Mouse (Mus musculus) CD4-positive helper T cell, adult 2 months (primary cell): ENCODE measurements around the gene Nhej1.

Source experiments
- DNase-seq: peaks from one replicate; pipeline ENCODE4 v3.0.0-alpha.2; 2012; ENCODE audit warnings: low read depth, missing footprints, low spot score

Gene Nhej1

DNA sequence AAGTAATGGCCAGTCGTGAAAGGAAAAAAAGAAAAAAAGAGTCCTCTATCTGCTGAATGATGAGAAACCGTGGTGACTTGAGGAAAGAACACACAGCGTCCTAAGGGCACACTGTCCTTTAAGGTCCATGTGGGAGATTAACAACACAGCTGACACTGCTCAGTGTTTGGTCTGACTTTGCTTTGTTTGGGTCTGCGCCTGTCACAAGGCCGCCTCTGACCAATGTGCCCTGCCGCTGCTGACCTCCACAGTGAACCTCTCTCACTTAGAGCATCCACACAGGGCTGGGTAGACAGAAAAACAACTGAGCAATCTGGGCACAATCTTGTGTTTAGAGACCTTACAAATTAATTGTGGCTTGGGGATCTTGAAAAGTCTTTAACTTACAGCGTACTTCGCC is 148.0 kb downstream of the Nhej1 start:
- DNase-seq: no peak

DNA sequence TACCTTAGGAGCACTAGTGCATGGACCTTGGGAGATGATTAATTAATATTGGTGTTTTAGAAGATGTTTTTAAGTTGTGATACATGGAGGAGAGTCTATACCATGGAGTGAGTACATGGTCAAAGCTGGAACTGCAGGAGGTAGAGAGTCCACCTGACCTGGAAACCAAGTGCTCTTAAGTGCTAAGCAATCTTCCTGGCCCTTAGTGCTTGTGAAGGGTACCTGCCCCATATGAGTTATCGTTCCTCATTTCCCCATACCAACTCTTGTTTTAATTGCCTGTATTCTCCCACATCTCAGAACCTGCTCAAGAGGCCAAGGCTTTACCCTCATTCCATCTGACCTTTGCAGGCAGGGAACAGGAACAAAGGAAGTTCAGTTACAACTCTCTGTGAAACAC is 149.1 kb downstream of the Nhej1 start:
- DNase-seq: no peak

DNA sequence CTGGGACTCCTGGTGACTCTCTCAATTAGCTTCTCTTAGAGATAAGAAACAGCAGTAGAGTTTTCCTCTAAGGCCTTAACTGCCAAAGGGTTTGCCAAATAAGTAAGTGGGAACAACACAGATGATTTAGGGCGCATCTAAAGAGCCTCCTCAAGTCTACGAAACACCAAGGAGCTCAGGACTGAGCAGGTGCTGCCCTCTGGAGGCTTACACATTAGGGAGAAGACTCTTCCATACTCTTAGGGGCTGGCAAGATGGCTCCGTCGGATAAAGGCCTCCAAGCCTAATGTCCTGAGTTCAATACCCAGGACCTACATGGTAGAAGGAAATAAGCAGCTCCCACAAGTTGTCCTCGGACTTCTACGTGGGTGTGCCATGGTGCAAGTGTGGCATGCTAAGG is 151.4 kb downstream of the Nhej1 start:
- DNase-seq: no peak

DNA sequence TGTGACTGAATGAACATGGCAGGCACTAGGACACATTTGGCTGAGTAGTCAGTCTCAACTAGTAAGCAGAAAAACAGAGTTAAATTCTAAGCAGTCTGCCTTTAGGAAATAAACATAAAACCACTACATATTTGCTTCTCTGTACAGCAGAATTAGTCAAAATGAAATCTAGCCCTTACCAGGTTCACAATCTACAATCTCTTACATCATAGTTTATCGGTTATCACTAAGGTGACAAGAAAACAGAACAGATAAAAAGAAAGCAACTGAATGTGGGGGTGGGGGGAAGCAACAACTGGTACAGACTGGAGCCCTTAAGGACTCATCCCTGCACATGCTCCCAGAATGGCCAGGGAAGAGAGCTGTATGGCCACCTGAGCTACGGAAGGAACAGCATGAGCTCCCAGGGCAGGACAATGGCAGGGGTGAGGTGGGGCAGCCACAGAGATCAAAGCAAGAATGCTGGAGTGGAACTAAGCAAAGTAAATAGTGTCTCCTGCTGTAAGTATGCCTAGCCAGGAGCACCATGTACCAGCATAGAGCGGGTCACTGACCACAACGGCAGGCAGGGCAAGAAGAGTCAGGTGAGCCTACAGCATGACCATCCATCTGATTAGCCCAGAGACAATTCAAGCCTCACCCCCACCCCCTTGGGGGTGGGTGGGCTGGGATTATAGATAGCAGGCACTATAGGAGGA is 153.5 kb downstream of the Nhej1 start:
- DNase-seq: peak; percentile 23

DNA sequence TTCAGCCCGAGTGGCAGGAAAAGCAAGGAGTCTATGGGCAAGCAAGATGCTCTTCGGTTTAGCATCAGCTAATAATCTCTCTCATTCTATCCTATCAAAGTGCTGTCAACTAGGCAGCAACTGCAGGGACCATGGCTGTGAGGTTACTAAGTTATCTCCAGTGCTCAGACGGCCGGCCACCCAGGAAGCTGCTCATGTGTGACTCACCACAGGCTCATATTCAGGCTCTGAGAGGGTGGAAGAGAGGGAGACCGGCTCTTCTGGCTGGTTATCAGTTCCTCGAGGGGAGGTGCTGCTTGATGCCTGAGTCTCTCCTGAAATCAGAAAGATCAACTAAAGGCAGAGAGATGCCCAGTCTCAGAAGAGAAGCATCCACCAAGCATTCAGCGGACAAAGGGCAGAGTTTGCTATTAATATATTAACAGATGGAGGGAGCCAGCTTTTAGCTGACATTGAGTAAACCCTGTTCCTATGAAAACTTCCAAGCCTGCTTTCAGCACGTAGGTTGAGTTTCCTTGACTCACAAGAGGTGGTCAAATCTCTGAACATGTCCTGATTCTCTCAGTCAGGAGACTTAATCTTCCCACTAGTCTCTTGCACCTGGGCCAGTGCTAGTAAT is 156.9 kb downstream of the Nhej1 start:
- DNase-seq: no peak

DNA sequence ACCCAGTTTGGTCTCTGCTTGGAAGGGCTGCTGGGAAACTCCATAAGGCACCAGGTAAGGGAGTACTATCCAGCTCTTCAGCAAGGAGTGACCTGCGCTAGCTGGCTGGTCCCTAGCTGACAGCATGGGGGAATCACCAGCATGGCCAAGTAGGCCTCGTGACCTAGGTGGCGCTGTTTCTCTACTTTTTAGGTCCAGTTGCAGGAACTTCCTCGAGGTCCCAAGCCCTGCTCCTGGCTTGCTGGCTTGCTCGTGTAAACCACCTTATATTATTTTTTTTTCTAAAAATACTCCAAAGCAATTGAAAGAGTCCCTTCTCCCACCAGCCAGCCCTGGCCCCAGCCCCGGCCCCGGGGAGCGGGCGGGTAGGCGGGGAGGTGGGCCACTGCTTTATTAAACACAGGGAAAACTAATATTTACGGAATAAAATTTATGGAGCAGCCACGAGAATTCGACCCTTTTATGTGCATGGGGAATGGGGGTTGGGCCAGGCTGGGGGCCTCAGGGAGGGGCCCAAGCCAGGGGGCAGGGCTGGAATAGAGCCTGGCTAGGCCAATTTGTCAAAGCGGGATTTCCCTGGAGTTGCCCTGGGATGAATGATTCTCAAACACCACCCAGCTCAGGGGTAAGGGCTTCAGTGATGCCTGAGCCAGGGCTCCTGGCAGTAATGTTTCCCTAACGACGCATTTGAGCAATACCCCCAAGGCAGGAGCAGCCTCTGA is 160.3 kb downstream of the Nhej1 start:
- peak; percentile 44 for DNase-seq

DNA sequence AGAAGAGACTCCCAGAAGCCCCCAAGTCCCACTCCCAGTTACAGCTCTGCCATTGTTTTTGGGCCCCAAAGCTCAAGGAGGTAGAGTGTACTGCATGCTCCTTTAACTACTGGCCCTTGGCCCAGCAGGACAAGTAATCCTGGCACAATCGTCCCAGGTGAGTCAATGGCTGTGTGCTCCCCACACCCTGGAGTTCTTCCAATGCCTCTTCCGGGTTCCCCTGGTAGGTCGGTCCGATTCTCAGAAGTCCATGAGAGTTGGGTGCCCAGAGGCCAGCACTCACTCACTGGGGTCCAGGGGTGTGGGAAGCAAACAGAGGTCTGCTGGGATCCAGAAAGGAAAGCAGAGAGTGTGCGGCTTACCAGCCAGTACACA is 162.2 kb downstream of the Nhej1 start:
- DNase-seq: no peak

DNA sequence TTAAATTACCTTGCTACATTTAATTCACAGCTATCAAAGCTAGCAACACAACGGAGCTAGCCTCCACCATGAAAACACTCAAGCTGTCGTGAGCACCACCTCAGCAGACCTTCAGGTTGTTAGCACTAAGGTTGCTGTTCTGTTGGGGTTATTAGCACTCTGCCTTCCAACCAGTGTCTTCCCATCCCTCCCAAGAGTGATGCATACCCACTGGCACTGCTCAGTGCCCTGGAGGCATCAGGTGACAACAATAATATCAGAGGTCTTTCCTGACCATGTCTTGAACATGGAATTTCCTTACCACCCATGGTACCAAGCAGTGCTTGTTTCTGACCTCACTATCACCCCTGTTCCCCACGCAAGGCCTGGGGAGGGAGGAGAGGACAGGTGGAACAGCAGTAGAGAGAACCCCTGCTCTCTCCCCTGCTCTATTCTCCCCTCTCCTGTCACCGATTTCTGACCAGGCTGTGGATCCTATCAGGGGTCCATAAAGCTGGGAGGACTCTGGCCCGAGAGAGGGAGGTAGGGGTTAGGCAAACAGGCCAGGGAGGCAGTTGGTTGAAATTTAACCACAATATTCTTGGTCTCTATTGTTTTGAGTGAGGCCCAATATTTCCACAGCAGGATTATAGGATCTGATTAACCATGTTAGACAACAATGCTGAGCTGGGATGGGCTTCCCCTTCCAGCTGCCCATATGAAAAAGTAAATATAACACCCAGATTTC is 162.7 kb downstream of the Nhej1 start:
- DNase-seq: no peak

DNA sequence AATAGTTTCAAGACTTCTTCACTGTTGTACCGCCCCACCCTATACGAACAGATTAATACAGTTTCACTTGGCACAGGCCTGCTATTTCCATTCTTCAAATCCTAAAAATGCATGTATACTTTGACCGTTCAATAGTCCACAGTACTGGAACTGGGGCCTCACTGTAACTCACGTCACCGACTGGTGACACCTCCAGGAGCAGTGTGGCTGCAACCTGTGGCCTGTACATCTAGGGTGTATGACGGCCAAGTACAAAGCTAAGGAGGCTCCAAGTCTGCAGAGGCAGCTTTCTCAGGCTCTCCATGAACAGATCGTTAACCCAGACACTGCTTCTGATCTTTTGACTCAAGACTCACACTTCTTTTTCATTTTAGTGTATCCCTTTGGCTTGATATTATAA is 163.3 kb downstream of the Nhej1 start:
- no peak for DNase-seq

DNA sequence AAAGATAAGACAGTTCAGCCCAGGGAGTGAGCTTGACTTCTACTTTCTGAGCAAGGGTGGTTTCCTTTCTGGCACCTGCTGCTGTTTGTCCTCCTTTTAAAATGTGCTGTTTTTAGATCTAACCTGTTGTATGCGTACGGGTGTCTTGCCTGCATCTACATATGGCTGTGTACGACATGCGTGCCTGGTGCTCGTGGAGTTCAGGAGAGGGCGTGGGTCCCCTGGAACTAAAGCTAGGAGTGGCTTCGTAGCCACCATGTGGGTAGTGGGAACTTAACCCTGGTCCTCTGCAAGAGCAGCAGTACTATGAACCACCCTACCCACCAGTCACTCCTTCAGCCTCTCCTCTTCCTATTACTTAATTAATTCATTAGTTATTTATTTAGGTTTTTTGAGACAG is 164.9 kb downstream of the Nhej1 start:
- DNase-seq: no peak

DNA sequence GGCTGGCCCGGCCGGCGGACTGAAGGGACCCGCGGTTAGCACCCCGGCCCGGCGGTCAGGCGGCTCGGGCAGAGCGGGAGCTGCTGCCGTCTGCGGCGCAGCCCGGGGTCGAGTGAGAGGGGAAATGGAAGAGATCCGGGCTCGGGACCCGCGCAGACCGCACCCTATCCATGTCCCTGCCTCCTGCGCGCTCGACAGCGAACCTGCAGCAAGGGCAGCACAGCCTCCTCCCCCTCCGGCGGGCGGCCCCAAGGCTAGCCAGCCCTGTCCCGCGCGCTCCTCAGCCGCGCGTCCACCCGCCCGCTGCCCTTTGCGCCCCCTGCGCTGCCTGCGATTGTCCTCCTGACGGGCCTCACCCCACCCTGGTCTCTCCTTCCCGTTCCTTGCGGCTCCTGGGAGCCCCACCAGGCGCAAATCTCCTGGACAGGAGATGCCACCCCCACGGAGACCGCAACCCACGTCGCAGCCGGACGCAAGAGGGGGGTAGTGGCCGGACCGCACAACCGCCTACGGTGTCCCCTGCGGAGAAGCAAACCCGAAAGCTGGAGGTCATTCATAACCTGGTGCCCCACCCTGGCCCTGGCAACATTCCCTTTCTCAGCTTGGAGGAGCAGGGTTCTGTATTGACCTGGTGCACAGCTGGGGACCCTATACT is 173.3 kb downstream of the Nhej1 start, which contains the start of gene Ihh:
Gene Ihh, minus strand, starts transcription at position 117 of the 655 bp plus-strand sequence.
- DNase-seq: no peak

DNA sequence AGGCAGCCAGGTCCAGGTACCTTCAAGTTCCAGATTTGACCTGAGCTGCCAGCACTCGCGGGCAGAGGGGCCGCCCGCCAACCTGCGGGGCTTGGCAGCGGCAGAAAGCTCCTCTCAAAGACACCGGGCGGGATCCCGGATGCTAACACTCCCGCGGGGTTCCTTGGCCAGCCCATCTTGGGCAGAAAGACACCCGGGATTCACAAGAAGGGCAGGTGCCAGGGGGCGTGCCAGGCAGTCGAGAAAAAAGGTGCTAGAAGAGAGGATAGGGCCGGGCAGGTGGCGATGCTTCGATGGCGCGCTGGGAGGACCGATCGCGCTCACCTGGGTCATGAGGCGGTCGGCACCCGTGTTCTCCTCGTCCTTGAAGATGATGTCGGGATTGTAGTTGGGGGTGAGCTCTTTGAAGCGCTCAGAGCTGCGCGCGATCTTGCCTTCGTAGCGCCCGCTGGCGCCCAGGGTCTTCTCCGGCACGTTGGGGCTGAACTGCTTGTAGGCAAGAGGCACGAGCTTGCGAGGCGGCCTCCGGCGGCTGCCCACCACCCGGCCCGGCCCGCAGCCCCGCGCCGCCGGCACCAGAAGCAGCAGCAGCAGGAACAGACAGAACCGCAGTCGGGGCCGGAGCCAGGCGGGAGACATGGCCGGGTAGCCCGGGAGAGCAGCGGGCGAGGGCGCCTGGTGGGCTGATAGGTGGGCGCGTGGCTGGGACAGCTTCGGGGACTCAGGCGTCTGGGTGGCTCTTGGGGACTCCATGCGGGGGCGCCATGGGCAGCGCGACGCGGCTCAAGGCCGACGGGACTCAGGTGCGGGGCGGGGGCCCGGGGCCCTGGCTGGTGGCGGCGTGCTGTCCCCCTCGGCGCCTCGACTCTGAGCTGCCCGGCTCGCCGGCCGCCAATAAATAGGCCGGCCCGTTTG is 174.2 kb downstream of the Nhej1 start:
- DNase-seq: no peak

DNA sequence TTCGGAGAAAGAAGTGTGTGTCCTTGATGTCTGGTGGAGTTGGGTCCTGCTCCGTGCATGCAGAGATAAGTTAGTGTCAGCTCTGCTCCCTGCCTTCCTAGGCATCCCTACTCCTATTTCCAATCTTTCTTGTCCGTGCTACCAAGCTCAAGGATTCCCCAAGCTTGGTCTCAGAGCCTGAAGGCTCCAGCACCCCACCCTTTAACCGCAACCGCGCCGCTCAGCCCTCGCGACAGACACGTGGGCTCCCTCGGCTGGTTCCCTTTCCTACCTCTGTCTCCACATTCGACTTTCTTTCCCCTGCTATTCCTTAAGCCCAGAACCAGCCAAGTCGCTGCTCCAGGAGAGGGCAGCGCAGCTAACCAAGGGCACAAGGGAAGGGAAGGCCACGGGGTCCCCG is 174.9 kb downstream of the Nhej1 start:
- no peak for DNase-seq

DNA sequence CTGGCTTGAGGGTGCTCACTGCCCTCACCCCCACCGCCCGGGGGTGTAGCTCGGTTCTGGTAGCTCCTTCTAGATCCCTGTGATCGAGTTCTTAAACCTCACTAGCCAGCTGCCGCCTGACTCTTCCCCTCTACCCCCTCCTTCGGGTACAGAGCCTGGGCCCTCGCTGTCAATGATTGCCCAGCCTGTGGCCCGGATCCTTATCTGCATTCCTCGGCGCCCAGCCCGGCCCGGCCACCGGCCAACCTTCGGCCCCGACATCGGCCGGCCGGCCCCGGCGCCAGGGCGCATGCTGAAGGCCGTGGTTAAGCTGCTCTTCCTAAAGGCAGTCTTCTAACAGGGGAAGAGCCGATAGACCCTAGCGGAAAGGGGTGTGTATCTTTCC is 175.3 kb downstream of the Nhej1 start:
- DNase-seq: no peak

DNA sequence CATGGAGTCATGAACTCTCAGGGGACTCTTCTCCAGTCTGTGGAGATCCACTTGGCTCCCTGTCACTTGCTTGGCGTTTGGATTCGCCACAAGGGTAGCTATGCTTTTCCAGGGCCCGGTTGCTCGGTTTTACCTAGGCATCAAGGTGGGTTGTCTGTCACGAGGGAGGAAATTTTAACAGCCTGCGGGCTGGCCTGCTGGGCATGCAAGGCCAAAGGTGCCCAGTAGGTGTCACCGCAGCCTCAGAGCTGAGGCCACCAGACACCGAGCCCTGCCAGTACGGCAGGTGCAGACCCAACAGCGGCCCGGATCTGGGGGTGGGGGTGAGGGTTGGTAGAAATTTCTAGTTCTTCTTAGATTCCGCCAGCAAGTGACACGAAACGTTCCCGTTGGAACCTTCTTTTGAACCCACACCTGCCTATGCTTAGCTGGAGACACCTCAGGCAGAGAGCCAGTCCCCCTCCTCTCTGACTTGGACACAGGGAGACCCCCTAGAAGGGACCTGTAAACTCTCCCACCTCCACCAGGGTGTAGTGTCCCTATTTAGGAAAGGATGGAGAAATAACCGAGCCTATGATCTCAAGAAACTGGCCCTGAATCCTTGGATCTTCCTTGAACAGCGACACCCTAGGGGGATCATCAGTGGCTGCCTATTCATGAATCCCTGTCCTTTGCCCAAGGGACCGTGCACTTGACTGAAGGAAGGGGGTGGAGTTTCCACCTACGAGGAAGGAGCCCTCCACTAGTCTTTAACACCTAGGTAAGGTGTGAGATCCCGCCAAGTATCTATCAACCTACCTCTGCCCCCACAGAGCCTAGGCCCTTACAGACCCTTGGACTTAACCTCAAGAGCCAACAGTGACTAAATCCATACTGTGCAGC is 176.0 kb downstream of the Nhej1 start:
- peak; percentile 42 for DNase-seq

DNA sequence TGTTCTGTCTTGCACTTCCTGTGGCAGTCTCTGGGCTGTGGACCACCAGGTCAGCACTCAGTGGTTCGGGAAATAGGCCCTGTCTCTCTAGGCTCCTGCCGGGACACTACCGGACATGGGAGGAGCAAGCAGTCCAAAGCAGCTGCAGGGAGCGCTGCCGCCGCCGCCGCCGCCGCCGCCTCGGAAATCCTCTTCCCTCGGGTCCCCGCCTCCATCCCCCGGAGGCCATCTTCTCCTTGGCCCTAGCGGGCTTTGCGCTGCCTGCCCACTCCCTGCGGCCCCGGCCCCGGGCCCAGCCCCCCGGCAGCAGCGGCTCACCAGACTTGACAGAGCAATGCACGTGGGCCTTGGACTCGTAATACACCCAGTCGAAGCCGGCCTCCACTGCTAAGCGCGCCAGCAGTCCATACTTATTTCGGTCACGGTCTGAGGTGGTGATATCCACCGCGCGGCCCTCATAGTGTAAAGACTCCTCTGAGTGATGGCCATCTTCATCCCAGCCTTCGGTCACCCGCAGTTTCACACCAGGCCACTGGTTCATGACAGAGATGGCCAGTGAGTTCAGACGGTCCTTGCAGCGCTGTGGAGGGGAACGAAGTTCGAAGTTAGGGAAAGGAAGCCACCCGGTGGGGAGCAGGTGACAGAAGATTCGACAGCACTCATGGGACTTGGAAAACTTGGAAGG is 176.9 kb downstream of the Nhej1 start:
- DNase-seq: no peak

DNA sequence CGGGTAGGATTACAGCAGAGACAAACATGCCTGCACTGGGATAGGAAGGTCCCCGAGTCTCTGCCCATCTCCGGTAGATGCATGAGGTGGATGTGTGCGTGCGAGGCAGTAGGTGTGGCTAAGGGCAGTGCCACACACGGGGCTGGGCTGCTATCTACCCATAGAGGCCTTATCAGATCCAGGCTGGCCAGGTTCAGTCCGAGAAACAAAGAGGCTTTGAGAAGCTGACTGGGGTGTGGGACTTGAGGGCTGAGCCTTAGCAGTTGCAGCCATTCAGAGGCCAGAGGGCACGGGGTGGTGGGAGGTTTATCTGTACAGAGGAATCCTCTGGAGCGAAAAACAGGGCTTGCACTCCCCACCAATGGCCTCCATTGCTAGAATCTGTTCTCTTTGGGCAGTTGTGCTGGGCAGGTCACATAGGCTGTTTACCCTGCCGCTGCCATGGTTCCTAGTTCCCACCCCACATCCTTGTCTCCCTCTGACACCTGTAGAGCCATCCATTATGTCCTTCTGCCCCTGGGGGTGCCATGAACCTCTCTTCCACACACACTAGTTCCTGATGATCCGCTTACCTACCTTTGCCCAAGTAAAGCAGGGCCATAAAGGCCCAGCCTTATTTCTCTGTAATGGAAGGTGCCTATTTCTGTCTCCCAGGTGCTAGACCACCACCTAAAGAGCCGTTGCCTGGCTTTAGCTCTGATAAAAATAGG is 183.2 kb downstream of the Nhej1 start:
- DNase-seq: no peak

DNA sequence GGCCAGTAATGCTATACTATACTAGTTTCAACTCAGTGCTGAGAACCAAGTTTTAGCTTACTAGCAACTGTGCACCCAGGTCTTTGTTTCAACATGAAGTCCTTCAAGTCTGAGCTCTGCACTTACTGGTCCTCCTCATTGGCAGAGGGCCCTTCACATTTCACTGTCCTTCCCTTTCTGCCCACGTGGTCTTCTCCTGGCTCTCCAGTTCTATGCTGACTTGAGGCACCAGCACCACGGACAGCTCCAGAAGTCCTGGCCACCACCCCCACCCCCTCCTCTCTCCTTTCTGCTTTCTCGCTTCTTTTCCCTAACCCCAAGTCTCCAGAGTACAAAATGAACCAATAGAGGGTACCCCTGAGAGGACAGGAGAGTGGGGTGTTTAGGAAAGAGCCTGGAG is 185.2 kb downstream of the Nhej1 start:
- DNase-seq: no peak
